Mouse (Mus musculus) gastrocnemius, postnatal 25 days (tissue): ENCODE results near the gene Zar1. TPM values are rescaled to one million over a fixed set of nuclear protein-coding genes. Genes with fewer than 3 reads are reported as not detected.

Experiments
- total RNA-seq, 2 experiments: library from RNA; stranded (reverse); gene quantifications; 1 replicate in 1 of 2; 2 replicates in 1 of 2; pipeline ENCODE4 v1.2.3; 2021

Gene Zar1
- total RNA-seq, 2 experiments from 2014 or later, result not detected

Other genes with a start within 250 kb of the Zar1 start
- under 1 TPM; 0.05 to 0.18 TPM for gene Corin, start 76.8 kb downstream of the Zar1 start, total RNA-seq
- 1 to 10 TPM; 3.0 to 4.0 TPM for gene Nfxl1, start 21.6 kb downstream of the Zar1 start, total RNA-seq
- not detected for gene Gm5868, start 6.3 kb upstream of the Zar1 start, total RNA-seq
- gene Cnga1, start 63.0 kb upstream of the Zar1 start, total RNA-seq, result not detected
- gene Nipal1, start 66.5 kb upstream of the Zar1 start, total RNA-seq, result not detected
- gene Txk, start 171.5 kb upstream of the Zar1 start, total RNA-seq, result under 1 TPM in 1 of 2 experiments, not detected in 1; 0.11 TPM